Mouse (Mus musculus) layer of hippocampus, adult 2 months (tissue): ENCODE results near the gene Acads. TPM values are rescaled to one million over a fixed set of nuclear protein-coding genes. Genes with fewer than 3 reads are reported as not detected.
"Not testable (repeated sequence)": the region's sequence is repeated elsewhere in the genome, so short reads cannot be mapped to it uniquely, and the experiment has no call there.

Source experiments
- DNase-seq, 2 experiments: peaks; one replicate each; pipeline ENCODE4 v3.0.0; 2022; ENCODE audit warnings: low spot score in 2 of 2
- H3K27ac ChIP-seq: fragments of 200-600 bp; 2 replicates; pipeline ENCODE4 v1.8.1; 2022
- H3K4me3 ChIP-seq: fragments of 200-600 bp; 2 replicates; pipeline ENCODE4 v1.8.1; 2022; ENCODE audit warnings: mild to moderate bottlenecking
- CTCF ChIP-seq: fragments of 200-600 bp; conservative IDR thresholded peaks from 2 replicates; pipeline ENCODE4 v1.8.1; 2022; ENCODE audit warnings: antibody characterized with exemption, mild to moderate bottlenecking, moderate library complexity
- long read RNA-seq, 2 experiments: library from polyadenylated mRNA; stranded (forward); transcript quantifications; one replicate each; pipeline ENCODE4 v2.0.0; 2021; ENCODE audit warnings: borderline mapping rate in 2 of 2
- total RNA-seq, 2 experiments: library from RNA; stranded (reverse); gene quantifications; 2 replicates each; pipeline ENCODE4 v1.2.3; 2021

Acads gene
- total RNA-seq: 1 to 10 TPM; 6.5 to 7.3 TPM
- long read RNA-seq, experiment 1, partial matches to known transcripts: 0 of 6 reads
- long read RNA-seq, experiment 1, other reads (novel, unspliced or antisense): 2 of 6 reads
- long read RNA-seq, experiment 2, partial matches to known transcripts: 0 of 4 reads
- long read RNA-seq, experiment 2, other reads (novel, unspliced or antisense): 2 of 4 reads

- DNase-seq: peak in 1 of 2 experiments; percentile 37
- Histone ChIP-seq H3K4me3 (peak within 1 kb of the TSS; percentile 60), H3K27ac (peak within 1 kb of the TSS; percentile 47)
- TF ChIP-seq CTCF: no peak
Observed at GRCm38 (mm10) chr5:115118961-115119570, at the start of gene Acads. Gene Acads, minus strand, starts transcription at chr5:115119346.

DNA sequence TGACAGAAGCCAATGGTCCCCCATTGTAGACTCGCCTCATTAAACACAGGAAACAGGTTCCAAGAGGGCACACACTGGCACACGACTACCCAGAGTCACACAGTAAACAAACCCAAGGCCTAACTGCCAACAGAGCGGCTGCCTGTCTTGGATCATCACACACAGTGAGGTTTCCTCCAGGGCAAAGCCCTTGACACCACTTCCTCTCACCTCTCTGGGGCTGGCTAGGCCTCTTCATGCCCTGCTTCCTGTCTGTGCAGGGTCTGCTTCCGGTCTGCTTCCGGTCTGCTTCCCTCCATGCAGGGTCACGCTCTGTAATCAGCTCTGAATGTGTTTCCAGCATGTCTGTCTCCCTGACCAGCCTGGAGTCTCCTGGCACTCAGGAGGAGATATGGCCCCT is 48.2 kb upstream of the Acads start:
- no peak overlapping the region for H3K27ac ChIP-seq
- no peak overlapping the region for H3K4me3 ChIP-seq
- no peak for TF ChIP-seq CTCF

DNA sequence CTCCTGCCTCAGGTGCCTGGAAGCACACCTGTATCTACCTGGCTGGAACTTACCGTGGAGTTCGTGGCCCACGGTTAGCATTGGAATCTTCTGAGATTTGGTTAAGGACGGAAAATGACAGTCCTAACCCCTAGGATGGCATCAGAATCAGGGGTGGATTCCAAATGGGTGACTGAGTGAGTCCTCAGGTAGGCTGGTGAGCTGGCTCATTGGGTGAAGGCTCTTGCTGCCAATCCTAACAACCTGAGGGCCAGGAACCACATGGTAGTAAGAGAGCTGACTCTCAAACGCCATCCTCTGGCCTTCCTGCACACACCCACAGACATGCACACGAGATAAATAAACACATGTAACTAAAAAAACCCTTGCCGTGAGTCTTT is 47.7 kb upstream of the Acads start:
- Histone ChIP-seq H3K4me3 (no peak overlapping the region), H3K27ac (no peak overlapping the region)
- DNase-seq: no peak
- TF ChIP-seq CTCF: no peak

More for the DNA sequence above, 48.2 kb upstream of the Acads start:
- no peak for DNase-seq

GRCm38 (mm10) chr5:115165895-115166814 is 47.0 kb upstream of the Acads start:
- H3K27ac ChIP-seq: no peak overlapping the region
- DNase-seq: no peak
- H3K4me3 ChIP-seq: no peak overlapping the region
- no peak for TF ChIP-seq CTCF

DNA sequence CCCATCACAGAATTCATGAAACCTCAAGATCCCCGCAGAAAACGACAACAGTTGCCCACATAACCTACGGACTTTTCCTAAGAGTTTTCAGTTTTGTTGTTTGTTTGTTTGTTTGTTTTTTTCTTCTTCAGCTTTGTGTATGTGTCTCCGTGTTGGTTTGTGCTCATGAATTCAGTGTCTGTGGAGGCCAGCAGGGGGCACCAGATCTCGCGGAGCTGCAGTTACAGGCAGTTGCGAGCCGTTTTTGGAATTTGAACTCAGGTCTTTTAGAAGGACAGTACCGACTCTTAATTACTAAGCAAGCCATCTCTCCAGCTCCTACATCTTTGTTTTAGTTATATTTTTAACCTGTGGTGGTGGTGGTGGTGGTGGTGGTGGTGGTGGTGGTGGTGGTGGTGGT is 46.2 kb upstream of the Acads start:
- DNase-seq: no peak
- H3K27ac ChIP-seq: no peak overlapping the region
- peak; percentile 72 for TF ChIP-seq CTCF
- no peak overlapping the region for H3K4me3 ChIP-seq

GRCm38 (mm10) chr5:115164446-115164845 is 45.3 kb upstream of the Acads start:
- not testable (repeated sequence) for H3K4me3 ChIP-seq, DNase-seq, H3K27ac ChIP-seq

- H3K4me3 ChIP-seq: no peak overlapping the region
- TF ChIP-seq CTCF: peak; percentile 78
- DNase-seq: peak; percentile 64 to 65
- no peak overlapping the region for H3K27ac ChIP-seq
Observed at GRCm38 (mm10) chr5:115163563-115163962, 44.4 kb upstream of the Acads start.

DNA sequence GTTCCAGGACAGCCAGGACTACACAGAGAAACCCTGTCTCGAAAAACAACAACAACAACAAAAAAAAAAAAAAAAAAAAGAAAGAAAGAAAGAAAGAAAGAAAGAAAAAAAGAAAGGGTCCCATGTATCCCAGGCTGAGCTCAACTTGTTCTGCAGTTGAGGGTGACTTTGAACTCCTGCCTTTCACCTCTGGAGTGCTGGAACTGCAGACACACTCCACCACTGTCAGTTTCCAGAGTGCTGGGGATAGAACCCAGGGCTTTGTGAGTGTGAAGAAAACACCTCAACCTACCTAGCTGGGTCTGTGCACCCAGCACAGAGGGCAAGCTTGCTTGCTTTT is 42.8 kb upstream of the Acads start:
- H3K4me3 ChIP-seq, DNase-seq, H3K27ac ChIP-seq: not testable (repeated sequence)

DNA sequence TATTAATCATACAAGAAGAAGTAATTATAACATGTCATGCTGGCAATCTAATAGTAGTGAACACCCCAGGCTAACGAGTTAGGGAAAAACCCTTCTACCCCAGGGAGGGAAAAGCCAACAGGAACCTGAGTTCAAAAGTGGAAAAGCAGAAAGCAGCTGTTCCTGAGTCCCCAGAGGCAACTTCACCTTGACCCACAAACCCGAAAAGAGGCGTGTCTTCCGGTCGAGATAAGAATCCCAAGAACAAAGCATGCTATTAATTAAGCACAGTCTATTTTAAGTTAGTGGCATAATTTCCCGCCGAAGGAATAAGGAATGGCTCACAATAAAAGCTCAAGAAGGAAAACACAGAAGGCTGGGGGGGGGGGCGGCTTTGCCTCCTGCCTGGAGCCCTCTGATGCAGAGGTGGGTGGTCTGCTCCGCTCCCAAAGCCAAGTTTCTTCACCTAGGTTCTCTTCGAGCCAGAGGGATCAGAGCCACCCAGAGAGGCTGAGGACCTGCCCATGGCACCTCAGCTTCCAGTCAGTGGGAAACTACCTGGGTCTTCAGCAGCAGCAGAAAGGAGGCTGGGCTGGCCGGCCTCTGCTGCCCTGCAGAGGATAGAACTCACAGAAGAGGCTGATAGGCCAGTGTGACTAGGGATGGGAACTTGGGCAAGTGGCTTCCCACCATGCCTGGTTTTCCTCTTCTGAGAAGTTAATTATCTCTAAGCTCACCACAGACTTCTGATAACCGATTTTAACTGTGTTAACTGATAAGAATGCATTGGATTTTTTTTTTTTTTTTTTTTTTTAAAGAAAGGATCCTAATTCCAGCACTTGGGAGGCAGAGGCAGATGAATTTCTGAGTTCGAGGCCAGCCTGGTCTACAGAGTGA is 42.2 kb upstream of the Acads start:
- no peak for DNase-seq
- Histone ChIP-seq H3K27ac (peak overlapping the region; percentile 51; the same call in 1 of the 2 replicates), H3K4me3 (no peak overlapping the region)
- TF ChIP-seq CTCF: no peak

DNA sequence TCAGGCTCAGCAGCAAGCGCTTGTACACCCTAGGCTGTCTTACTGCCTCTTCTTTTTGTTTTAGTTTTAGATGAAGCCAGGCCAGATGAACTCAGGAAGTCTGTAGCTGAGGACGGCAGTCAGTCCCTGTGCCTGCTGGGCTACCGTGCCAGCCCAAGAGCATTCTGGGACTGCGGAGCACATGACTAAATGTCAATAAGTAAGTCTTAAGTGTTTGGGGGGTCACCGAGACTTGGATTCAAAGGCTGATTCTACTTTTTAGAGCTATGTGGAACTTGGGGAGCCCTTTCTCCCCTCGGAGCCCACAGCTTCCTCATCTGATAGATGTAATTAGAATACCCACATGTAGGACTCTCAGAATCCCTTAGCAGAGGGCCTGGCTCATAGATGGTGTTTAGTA is 41.5 kb upstream of the Acads start:
- Histone ChIP-seq H3K27ac (peak overlapping the region; percentile 51; the same call in 1 of the 2 replicates), H3K4me3 (no peak overlapping the region)
- TF ChIP-seq CTCF: no peak
- no peak for DNase-seq

GRCm38 (mm10) chr5:115159165-115159564 is 40.0 kb upstream of the Acads start:
- peak overlapping the region; percentile 86 for H3K4me3 ChIP-seq
- no peak for DNase-seq
- TF ChIP-seq CTCF: no peak
- H3K27ac ChIP-seq: peak overlapping the region; percentile 98
